8 mouse cellular contexts compared by ENCODE assay signal in the genomic region with DNA sequence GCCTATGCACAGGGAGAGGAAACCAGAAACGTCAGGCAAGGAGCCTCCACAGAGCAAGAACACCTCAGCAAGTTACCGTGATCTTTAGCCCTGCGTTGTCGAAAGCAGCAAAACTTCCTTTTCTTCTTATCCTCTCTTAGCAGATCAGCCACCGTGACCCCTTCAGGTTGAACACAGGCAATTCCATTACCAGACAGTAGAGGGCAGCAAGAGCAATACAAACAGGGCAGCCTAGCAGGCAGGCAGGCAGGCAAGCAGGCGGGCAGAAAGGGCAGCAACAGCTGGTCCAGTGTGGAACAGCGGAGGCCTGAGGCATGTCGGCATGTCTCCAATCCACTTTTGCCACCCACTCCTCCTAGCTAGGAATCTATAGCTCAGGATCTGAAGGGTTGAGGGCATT.
A peak's percentile ranks its signal among the peaks of the same experiment; 100 is the strongest.
DNase-seq lines count a peak whose midpoint lies in the region; ATAC-seq lines count a peak whose summit lies in the region.

No protein-coding gene starts in this region.

- H3K4me2 ChIP-seq in hindbrain, embryonic 16.5 days (ENCODE audit: low read length): no peak overlapping the region

- H3K4me3 ChIP-seq in hindbrain, embryonic 16.5 days (ENCODE audit: low read length): no peak overlapping the region
- peak overlapping the region; percentile 87 for H3K4me3 ChIP-seq in megakaryocyte, embryonic 14.5 days (replicated peaks)

- H3K27ac ChIP-seq in hindbrain, embryonic 16.5 days (ENCODE audit: low read depth, low read length): no peak overlapping the region

- 10% methylated on average over 8 of the region's 8 CpGs for WGBS in hindbrain, embryonic 16.5 days

- H3K9ac ChIP-seq in hindbrain, embryonic 16.5 days (ENCODE audit: low read depth, low read length): 0 out of 2 replicates have a peak overlapping the region, but pooled peaks have one; percentile 23

- H3K36me3 ChIP-seq in hindbrain, embryonic 16.5 days (ENCODE audit: control insufficient read depth, insufficient read depth, low read length): peaks cover 1% of the 10 kb centered on the region; the same call in 1 of the 2 replicates
- H3K36me3 ChIP-seq in megakaryocyte, embryonic 14.5 days (replicated peaks; ENCODE audit: low read length): no peaks in the 10 kb centered on the region

- peak; percentile 90 for ATAC-seq in hindbrain, embryonic 16.5 days

- no peaks in the 10 kb centered on the region for H3K9me3 ChIP-seq in hindbrain, embryonic 16.5 days (ENCODE audit: control insufficient read depth, low read length)
- no peaks in the 10 kb centered on the region for H3K9me3 ChIP-seq in megakaryocyte, embryonic 14.5 days

- DNase-seq in R1 (ENCODE audit: low read depth, low spot score): peak; percentile 79
- peak; percentile 92 to 94 for DNase-seq in cerebellum, postnatal 10 days
- peak; percentile 64 to 78 for DNase-seq in frontal cortex, postnatal 10 days (ENCODE audit: low spot score in 2 of 2)
- DNase-seq in left cerebral cortex, adult 11 months (ENCODE audit: low spot score): peak; percentile 76
- DNase-seq in right cerebral cortex, adult 2 months (ENCODE audit: low spot score in 2 of 2): peak; percentile 89 to 93
- DNase-seq in urinary bladder, postnatal 10 days (ENCODE audit: low spot score): peak; percentile 36

- H3K27me3 ChIP-seq in hindbrain, embryonic 16.5 days (replicated peaks; ENCODE audit: control insufficient read depth, insufficient read depth, low read length): no peaks in the 10 kb centered on the region
- H3K27me3 ChIP-seq in megakaryocyte, embryonic 14.5 days (replicated peaks): peaks cover 25% of the 10 kb centered on the region

- peaks cover 4% of the 10 kb centered on the region; the same call in 1 of the 2 replicates for H3K4me1 ChIP-seq in hindbrain, embryonic 16.5 days (ENCODE audit: control insufficient read depth, insufficient read depth, low read depth, low read length)
- peaks cover 35% of the 10 kb centered on the region for H3K4me1 ChIP-seq in megakaryocyte, embryonic 14.5 days

Comparison
In these comparisons a context has a peak if more than half of its experiments do, and no peak if none do; other contexts are left out.
1. DNase-seq: peak in every context shown above with its lines; median percentile 93 in cerebellum, postnatal 10 days; 91 in right cerebral cortex, adult 2 months; 79 in R1; 76 in left cerebral cortex, adult 11 months; 71 in frontal cortex, postnatal 10 days; 36 in urinary bladder, postnatal 10 days.